Mouse (Mus musculus) c-Kit-negative CD71-positive TER-119-positive erythroid progenitor cells, embryonic 14.5 days (primary cell): Measurements from ENCODE around the gene Mfap1a.
A peak's percentile ranks its signal among the peaks of the same experiment; 100 is the strongest.

ENCODE experiments used
- DNase-seq: peaks from one replicate; pipeline ENCODE4 v3.0.0-alpha.2; 2013; ENCODE audit warnings: low read depth, low spot score

Mfap1a gene

DNA sequence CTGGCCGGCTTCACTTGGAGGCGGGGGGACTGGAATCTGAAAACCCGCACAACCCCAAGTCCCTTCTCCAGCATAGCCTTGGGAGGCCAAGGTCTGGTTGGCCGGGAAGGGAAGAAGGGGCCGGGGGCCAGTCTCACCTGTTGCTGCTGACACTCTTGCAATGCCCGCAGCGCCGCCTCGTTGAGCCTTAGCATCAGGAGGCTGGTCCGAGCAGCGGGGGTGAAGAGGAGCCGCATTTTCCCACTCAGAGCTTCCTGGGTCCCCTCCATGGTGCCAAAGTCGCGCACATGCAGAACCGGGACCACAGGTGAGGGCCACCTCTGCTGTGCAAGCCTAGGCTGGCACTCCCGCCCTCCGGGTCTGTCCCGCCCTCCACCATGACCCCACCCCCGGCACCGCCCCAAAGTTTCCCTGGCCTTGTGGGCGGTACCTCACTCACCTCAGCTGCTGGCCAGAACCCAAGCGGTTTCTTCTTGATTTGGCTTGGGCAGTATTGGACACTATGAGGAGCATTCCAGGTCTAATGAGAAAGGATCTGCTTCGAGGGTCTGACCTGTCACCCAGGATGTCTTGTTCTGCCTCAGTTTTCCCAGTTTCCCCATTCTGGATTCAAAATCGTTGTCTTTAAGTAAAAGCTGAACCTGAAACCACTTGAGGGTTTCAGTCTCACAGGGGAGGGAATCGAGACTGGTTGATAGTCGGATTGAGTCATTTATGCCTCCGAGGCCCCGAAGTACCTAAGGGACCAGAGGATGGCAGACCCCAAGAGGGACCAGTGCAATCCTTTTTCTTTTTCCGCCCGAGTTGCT lies 64.0 kb downstream of the Mfap1a start:
- DNase-seq: peak; percentile 69
